Mouse (Mus musculus): ENCODE measurements around the gene Mccc2.
A peak's percentile ranks its signal among the peaks of the same experiment; 100 is the strongest.
"Not testable (repeated sequence)": the region's sequence is repeated elsewhere in the genome, so short reads cannot be mapped to it uniquely, and the experiment has no call there.

Gene Mccc2

DNA sequence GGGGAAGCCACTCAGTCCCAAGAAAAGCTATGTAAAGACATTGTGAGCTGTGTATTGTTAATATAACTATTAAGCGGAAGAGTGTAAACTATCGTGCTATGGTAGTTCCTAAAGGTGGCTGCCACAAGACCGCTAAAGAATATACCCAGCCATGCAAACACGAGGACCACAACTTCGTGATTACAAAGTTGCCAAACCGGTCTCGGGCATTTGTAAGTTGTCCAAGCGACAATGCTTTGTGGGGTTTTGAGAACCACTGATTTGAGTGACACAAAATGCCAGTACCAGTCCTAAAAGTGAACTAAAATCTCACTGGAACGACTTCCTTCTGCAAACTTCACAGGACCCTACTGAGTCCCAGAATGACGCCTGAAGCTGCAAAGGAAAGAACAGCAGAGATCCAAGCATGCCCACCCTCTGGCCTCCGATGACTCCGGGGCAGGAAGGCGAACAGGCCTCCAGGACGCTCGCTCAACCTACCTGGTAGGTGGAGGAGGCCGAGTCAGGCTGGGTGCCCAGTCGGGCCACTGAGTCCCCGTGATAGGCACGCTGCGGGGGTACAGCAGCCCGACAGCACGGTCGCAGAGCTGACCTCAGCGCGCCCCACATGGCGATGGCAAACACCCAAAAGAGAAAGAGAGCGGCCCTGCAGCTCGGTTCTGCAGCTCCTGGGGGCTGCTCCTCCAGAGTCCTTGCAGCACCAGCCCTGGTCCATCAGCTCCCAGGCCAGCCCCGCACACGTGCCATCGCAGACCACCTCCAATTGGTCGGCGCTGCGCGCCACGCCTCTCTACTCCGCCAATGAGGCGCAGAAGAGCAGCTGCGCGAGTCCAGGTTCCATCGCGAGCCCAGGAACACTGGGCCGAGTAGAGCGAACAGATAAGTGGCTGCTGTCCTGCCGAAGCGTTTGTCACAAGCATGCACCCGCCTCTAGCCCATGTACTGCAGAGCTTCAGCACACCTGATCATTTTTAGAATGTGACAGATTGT, at the start of gene Mccc2:
Gene Mccc2 (minus strand): TSS at position 734 of the 990 bp plus-strand sequence.
- DNase-seq (ENCODE audit: low read depth): peak; percentile 83

DNA sequence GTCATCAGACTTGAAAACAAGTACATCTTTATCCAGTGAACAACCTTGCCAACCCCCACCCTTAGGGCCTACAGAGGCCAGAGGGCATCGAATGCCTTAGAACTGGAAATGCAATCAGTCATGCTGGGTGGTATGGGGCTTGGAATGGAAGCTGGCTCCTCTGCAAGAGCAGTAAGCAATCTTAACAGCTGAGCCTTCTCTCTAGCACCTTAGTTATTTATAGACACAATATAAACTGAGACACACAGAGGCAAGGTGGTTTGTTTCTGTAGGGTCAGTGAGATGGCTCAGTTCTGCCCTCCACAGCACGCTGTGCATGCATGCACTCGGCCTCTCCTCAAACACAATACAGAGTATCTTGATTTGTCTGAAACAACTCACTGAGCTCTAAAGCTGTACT, 48.5 kb upstream of the Mccc2 start:
- DNase-seq (ENCODE audit: low read depth): no peak

DNA sequence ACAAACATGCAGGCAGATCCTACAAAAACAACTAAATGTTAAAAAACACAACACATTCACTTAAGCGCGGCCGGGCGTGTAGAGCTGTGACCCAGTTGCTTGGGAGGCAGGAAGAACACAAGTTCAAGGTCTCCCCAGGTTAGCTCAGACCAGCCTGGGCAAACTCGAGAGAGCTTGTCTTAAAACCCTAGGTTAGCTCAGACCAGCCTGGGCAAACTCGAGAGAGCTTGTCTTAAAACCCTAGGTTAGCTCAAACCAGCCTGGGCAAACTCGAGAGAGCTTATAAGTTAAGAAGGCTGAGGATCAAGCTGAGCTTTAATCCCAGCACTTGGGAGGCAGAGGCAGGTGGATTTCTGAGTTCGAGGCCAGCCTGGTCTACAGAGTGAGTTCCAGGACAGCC, 42.3 kb upstream of the Mccc2 start:
- DNase-seq (ENCODE audit: low read depth): not testable (repeated sequence)

DNA sequence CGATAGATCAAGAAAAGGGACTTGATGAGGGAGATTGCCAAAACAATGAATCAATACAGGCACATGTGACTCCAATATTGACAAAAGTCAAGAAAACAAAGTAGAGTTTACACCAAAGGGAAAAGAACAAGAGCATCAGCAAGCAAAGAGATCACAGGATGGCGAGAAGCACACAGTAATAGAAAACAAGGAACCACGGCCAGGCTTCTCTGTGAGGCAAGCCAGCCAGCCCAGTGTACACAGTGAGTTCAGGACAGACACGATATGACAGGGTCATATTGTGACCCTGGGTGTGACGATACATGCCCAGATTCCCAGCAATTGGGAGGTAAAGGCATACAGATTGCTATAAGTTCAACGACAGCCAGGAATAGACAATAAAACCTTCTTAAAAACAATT, 10.6 kb upstream of the Mccc2 start:
- no peak for DNase-seq (ENCODE audit: low read depth)

DNA sequence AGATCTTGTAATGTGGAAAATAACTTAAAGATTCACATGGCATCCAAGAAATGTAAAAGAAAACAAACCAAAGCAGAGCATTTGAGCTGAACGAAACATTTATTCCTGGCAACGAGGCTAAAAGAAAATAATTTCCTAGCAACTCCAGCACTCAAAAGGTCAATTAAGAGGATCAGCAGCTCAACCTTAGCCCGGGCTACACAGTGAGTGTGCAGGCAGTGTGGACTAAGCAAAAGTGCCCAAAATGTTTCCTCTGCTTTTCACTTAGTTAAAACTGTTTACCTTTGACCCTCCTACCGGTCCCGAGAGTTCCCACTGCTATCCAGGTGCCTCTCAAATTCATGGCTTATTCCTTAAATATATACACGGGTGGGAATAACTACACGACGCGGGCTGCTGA, 1.5 kb upstream of the Mccc2 start:
- no peak for DNase-seq (ENCODE audit: low read depth)

DNA sequence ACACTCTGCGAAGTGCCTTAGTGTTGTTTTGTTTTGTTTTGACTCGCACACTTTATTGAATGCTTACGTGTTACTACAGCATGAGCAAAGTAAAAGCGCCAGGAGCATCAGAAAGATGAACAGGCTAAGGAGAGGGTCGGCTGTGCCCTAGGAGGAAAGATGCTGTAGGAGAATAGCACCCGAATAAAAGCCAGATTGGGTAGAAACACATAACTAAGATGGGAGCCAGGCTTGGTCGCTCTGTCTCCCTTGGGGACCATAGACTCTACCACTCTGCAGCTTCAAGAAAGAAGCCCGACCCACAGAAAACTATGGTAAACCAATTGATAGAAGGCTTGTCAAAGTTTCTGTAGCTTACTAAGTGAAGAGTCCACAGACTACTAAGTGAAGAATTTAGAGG, 498 bp upstream of the Mccc2 start:
- no peak for DNase-seq (ENCODE audit: low read depth)

GRCm38 (mm10) chr13:100005911-100006496, 9.4 kb downstream of the Mccc2 start:
- no peak for DNase-seq (ENCODE audit: low read depth)

- DNase-seq (ENCODE audit: low read depth): peak; percentile 78
Observed at GRCm38 (mm10) chr13:100001790-100002196, 13.6 kb downstream of the Mccc2 start.

GRCm38 (mm10) chr13:99999078-99999477, 16.4 kb downstream of the Mccc2 start:
- no peak for DNase-seq (ENCODE audit: low read depth)

DNA sequence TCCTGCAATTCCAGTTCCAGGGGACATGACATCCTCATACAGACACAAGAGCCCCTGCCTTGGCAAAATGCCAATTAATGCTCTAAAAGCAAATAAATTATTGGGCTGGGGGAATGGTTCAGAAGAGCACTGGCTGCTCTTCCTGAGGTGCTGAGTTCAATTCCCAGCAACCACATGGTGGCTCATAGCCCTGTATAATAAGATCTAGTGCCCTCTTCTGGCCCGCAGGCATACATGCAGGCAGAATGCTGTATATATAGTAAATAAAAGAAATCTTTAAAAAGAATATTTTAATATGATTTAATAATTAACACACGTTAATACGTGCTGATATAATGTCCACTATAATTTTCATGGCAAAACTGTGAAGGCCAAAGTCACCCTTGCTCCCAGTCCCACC, 17.3 kb downstream of the Mccc2 start:
- no peak for DNase-seq (ENCODE audit: low read depth)

GRCm38 (mm10) chr13:99989592-99989991, 25.8 kb downstream of the Mccc2 start:
- DNase-seq (ENCODE audit: low read depth): no peak

DNA sequence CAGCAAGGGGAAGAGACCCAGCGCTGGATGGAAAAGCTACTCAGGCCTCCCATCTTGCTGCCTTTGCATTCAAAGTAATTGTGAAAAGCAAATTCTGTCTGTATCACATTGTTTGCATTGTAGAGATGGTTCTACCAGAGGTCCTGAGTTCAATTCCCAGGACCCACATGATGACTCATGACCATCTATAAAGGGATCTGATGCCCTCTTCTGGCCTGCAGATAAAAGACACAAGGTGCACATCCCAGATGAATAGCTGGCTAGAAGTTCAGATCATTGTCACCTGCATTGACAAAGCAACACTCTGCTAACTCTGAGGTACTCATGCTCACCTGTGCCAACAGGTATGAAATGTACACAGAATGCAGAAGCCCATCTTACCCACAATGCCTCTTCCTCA, 32.1 kb downstream of the Mccc2 start:
- DNase-seq (ENCODE audit: low read depth): no peak

DNA sequence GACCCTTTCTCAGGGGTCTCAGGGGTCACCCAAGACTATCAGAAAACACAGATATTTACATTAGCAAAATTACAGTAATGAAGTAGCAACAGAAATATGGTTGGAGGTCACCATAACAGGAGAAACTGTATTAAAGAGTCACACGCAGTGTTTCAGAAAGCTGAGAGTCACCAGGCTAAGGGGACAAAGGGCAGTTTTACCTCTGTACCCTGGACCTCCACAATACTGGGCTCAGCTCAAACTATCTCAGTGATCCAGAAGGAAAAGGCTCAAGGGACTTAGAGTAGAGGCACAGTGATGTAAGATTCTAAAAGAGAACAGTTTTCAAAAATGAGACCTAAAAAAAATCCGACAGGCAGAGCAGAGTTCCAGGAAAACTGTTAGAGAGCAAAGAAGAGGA, 36.0 kb downstream of the Mccc2 start:
- no peak for DNase-seq (ENCODE audit: low read depth)

DNA sequence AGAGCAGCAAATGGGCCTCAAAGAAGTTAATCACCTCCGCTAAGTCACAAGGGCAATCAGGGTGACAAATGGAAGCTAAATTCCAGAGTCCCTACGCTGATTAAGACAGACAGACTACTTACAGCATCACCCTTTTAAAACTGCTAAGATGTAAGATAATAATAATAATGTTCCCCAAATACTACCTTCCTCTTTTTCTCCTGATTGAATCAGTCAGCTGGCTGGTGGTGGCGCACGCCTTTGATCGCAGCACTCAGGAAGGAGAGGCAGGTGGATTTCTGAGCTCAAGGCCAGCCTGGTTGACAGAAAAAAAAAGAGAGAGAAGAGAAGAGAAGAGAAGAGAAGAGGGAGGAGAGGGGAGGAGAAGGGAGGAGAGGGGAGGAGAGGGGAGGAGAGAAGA, 45.4 kb downstream of the Mccc2 start:
- DNase-seq (ENCODE audit: low read depth): no peak

DNA sequence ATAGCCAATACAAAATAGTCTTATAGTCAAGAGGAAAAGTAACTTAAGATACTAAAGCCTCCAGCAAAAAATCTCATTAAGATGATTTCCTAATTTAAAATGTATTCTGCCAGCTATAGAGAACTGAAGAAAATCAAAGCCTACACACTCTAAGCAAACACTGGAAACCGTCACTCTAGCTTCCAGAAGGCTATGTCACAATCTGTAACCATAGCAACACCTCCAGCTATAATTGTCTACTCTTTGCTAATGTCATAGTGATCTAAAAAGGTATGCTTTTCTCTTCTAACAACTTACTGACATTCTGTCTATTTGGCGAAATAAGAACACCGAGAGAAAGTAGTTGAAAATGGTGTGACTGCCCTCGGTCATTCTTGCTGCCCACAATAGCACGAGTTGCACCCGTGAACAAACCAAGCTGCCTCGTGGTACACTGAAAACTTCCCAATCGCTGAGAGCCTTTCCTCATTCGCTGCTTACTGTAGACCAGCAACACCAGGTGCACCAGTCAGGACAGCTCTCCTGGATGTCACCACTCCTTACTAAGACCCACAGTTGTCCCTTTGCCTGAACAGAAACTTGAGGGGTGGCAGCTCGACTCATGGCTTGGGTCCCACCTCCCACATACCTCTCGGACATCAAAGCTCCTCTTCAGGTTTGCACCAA, 48.3 kb downstream of the Mccc2 start:
- DNase-seq (ENCODE audit: low read depth): no peak

- no peak for DNase-seq (ENCODE audit: low read depth)
Observed at GRCm38 (mm10) chr13:99963814-99964213, 51.6 kb downstream of the Mccc2 start.

DNA sequence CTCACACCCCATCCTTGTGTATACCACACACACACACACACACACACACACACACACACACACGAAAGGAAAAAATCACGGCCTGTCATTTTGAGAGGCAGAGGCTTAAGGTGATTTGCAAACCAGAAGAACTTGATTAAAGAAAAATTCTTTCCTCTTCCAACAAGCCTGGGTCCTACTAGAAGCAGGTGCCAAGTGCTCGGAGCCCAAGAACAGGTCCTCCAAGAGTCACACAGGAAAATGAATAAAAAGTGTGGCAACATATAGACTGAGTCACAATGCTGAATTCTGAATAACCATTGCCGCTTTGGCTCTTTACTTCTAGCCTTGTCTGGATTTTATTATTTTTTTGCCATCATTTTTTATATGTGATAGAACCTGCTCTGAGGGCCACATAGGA, 53.8 kb downstream of the Mccc2 start:
- no peak for DNase-seq (ENCODE audit: low read depth)

DNA sequence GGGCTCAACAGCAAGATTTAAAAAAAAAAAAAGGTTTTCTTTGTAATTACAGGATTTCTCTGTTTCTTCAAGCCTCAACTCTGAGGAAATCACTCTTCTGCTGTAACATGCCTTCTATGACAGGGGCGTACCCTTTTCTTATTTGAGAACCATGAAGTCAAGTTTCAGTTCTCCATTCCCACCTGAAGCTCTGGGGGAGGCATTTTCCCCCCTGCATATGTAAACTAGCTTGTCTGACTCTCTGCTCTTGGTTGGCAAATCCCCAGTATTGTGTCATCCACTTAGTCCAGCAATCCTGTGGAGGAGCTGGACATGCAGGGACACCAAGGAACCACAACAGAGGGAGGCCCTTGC, 59.9 kb downstream of the Mccc2 start:
- DNase-seq (ENCODE audit: low read depth): no peak

GRCm38 (mm10) chr13:99954902-99955590, 60.4 kb downstream of the Mccc2 start:
- DNase-seq (ENCODE audit: low read depth): no peak

DNA sequence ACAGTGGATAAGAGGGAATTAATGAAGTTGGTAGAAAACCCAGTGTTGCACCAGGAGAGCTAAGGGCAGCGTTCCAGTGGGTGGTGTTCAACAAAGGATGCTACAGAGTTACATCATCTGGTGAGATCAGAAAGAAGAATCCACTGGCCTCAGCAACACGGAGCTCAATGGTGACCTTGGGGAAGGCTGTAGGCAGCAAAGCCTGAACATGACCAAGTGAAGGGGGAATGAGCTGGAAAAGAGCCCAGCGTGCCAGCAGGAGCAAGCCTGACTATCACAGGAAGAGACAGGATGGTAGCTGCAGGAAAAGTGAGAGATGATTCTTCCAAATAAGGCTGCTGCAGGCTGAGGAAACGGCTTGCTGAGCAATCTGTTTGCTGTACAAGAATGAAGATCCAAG, 68.0 kb downstream of the Mccc2 start:
- no peak for DNase-seq (ENCODE audit: low read depth)

GRCm38 (mm10) chr13:99943525-99943924, 71.9 kb downstream of the Mccc2 start:
- DNase-seq (ENCODE audit: low read depth): no peak

DNA sequence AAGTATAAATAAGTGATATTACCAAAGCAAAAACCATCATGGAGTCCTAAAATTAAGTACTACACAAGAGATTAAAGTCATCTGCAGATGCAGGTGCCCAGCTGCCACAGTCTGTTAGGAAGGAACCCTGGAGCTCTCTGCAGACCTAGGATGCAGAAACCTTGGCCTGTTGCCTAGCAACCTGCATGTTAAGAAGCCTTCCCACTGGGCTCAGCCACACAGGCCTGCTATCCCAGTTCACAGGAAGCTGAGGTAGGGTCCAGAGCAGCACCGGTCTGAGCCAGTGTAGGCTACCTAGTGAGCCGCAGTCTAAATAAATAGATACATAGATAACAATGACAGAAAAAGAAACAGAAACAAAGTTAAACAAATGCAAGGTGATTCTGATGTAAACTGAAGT, 74.8 kb downstream of the Mccc2 start:
- DNase-seq (ENCODE audit: low read depth): no peak

DNA sequence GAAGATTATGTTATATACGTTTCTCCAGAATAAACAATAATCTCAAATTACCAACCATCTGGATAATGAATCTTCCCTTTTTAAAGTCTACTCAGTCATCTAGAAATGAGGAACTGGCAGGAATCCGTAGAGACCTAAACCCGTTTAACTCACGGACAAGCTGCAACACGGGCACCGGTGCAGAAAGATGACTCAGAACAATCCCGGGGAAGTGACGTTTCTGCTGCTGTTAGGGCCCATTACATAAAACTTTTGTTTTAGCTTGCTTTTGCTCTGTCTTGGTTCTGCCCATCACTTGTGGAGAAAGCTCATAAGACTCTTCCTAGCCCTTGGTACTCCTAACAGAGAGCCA, 76.1 kb downstream of the Mccc2 start:
- no peak for DNase-seq (ENCODE audit: low read depth)

All from naive thymus-derived CD4-positive, alpha-beta T cell, adult 2 months (primary cell).